ENCODE assay signal across 9 mouse cellular contexts in the genomic region with DNA sequence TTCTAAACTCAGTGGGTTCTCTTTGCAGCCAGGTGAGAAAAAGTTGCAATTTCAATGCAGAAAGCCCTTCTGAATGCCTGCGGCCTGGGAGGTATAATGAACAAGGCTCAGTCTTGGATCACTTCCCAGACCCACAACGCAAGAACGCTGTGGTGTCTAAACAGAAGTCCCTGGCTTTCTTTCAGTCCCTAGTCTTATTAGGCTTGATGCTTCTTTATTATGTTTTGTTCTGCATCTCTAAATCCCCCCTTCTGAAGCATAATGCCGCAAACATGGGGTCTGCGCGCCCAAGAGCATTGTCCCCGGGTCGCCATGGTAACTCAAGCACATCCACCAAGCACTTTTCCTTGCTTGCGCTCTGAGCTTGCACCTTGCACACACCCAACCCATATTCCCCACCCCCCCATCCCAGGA.
A peak's percentile ranks its signal among the peaks of the same experiment; 100 is the strongest.
DNase-seq lines count a peak whose midpoint lies in the region; ATAC-seq and TF ChIP-seq lines count a peak whose summit lies in the region.
"Had no signal": no experiment of that assay in that cellular context is flagged by ENCODE, and none has a peak within 500 bp of the region (broad histone marks: within the 10 kb centered on the region; RNA-seq: fewer than 3 reads in every experiment).

No protein-coding gene starts in this region.

- no peaks in the 10 kb centered on the region for H3K36me3 ChIP-seq in forebrain, embryonic 16.5 days (ENCODE audit: control insufficient read depth, insufficient read depth)
- no peaks in the 10 kb centered on the region for H3K36me3 ChIP-seq in limb, embryonic 14.5 days (ENCODE audit: control insufficient read depth, insufficient read depth, low read length)
- H3K36me3 ChIP-seq in neural tube, embryonic 14.5 days (ENCODE audit: control insufficient read depth, insufficient read depth, low read length), result no peaks in the 10 kb centered on the region
- no peaks in the 10 kb centered on the region for H3K36me3 ChIP-seq in liver, postnatal 0 days (replicated peaks; ENCODE audit: insufficient read depth, low read length)
- H3K36me3 ChIP-seq: heart, embryonic 15.5 days had no signal

- peaks cover 23% of the 10 kb centered on the region for H3K4me1 ChIP-seq in forebrain, embryonic 16.5 days (replicated peaks; ENCODE audit: control insufficient read depth, insufficient read depth, low read length)
- H3K4me1 ChIP-seq in limb, embryonic 14.5 days (ENCODE audit: control insufficient read depth, insufficient read depth, low read length), result peaks cover 15% of the 10 kb centered on the region; the same call in 1 of the 2 replicates
- H3K4me1 ChIP-seq in neural tube, embryonic 14.5 days (ENCODE audit: control insufficient read depth, insufficient read depth, low read length), result peaks cover 18% of the 10 kb centered on the region
- no peaks in the 10 kb centered on the region for H3K4me1 ChIP-seq in liver, postnatal 0 days (ENCODE audit: insufficient read depth)
- H3K4me1 ChIP-seq: megakaryocyte, embryonic 14.5 days had no signal

- H3K4me2 ChIP-seq in forebrain, embryonic 16.5 days (ENCODE audit: low read length), result peak overlapping the region; percentile 51
- no peak overlapping the region for H3K4me2 ChIP-seq in limb, embryonic 14.5 days (replicated peaks; ENCODE audit: low read depth, low read length, severe bottlenecking)
- peak overlapping the region; percentile 27; the same call in 1 of the 2 replicates for H3K4me2 ChIP-seq in neural tube, embryonic 14.5 days (ENCODE audit: low read depth, low read length)
- H3K4me2 ChIP-seq in liver, postnatal 0 days (ENCODE audit: low read depth, low read length), result no peak overlapping the region
- H3K4me2 ChIP-seq: heart, embryonic 15.5 days had no signal

- no peaks in the 10 kb centered on the region for H3K9me3 ChIP-seq in forebrain, embryonic 16.5 days (ENCODE audit: control insufficient read depth, low read length)
- no peaks in the 10 kb centered on the region for H3K9me3 ChIP-seq in limb, embryonic 14.5 days (ENCODE audit: control insufficient read depth, low read length)
- no peaks in the 10 kb centered on the region for H3K9me3 ChIP-seq in neural tube, embryonic 14.5 days (ENCODE audit: control insufficient read depth, low read length)
- H3K9me3 ChIP-seq in liver, postnatal 0 days (ENCODE audit: low read length), result no peaks in the 10 kb centered on the region
- H3K9me3 ChIP-seq: heart, embryonic 15.5 days; megakaryocyte, embryonic 14.5 days had no signal

- WGBS in forebrain, embryonic 16.5 days, result 8% methylated on average over 9 of the region's 9 CpGs
- WGBS in limb, embryonic 14.5 days, result 50% methylated on average over 9 of the region's 9 CpGs
- WGBS in neural tube, embryonic 14.5 days, result 16% methylated on average over 9 of the region's 9 CpGs
- WGBS in liver, postnatal 0 days (ENCODE audit: insufficient replicate concordance), result 79% methylated on average over 9 of the region's 9 CpGs

- no peak for TF ChIP-seq CTCF in liver, postnatal 0 days (IDR thresholded peaks at IDR 0.05; ENCODE audit: low read depth)

- 0 out of 2 replicates have a peak overlapping the region, but pooled peaks have one; percentile 3 for H3K9ac ChIP-seq in forebrain, embryonic 16.5 days (replicated peaks; ENCODE audit: low read depth, low read length)
- no peak overlapping the region for H3K9ac ChIP-seq in limb, embryonic 14.5 days (ENCODE audit: low read depth, low read length, severe bottlenecking)
- H3K9ac ChIP-seq in neural tube, embryonic 14.5 days (replicated peaks; ENCODE audit: low read depth, low read length), result no peak overlapping the region
- H3K9ac ChIP-seq in liver, postnatal 0 days (replicated peaks), result no peak overlapping the region
- H3K9ac ChIP-seq: heart, embryonic 15.5 days had no signal

- peak; percentile 87 for ATAC-seq in forebrain, embryonic 16.5 days
- no peak; the same call in 1 of the 2 replicates for ATAC-seq in limb, embryonic 14.5 days (ENCODE audit: low FRiP score, low read depth)
- ATAC-seq in neural tube, embryonic 14.5 days (ENCODE audit: low read depth), result peak; percentile 72
- no peak for ATAC-seq in liver, postnatal 0 days

- peaks cover 25% of the 10 kb centered on the region for H3K27me3 ChIP-seq in forebrain, embryonic 16.5 days (replicated peaks; ENCODE audit: control insufficient read depth, insufficient read depth, low read length)
- H3K27me3 ChIP-seq in limb, embryonic 14.5 days (ENCODE audit: control insufficient read depth, insufficient read depth, low read length), result no peaks in the 10 kb centered on the region
- H3K27me3 ChIP-seq in neural tube, embryonic 14.5 days (ENCODE audit: control insufficient read depth, insufficient read depth, low read length), result no peaks in the 10 kb centered on the region
- H3K27me3 ChIP-seq in liver, postnatal 0 days (ENCODE audit: insufficient read depth, low read length), result 0 out of 2 replicates have a peak, but pooled peaks cover under 1% of the 10 kb centered on the region
- H3K27me3 ChIP-seq: heart, embryonic 15.5 days had no signal

- DNase-seq in 3T3-L1 (ENCODE audit: low read depth, low spot score), result peak; percentile 20
- peak; percentile 51 for DNase-seq in R1 (ENCODE audit: low read depth, low spot score)
- peak; percentile 70 for DNase-seq in limb, embryonic 14.5 days (ENCODE audit: low spot score)
- DNase-seq in liver, postnatal 0 days, result no peak
- no peak for DNase-seq in thymus, postnatal 36 days

- TF ChIP-seq POLR2A in limb, embryonic 14.5 days (IDR thresholded peaks at IDR 0.05; ENCODE audit: borderline replicate concordance, extremely low read depth, insufficient read depth, insufficient read length), result no peak

- H3K27ac ChIP-seq in forebrain, embryonic 16.5 days (ENCODE audit: low read length), result peak overlapping the region; percentile 71
- no peak overlapping the region for H3K27ac ChIP-seq in limb, embryonic 14.5 days (replicated peaks; ENCODE audit: low read depth, low read length)
- peak overlapping the region; percentile 66 for H3K27ac ChIP-seq in neural tube, embryonic 14.5 days (ENCODE audit: low read depth, low read length)
- H3K27ac ChIP-seq in liver, postnatal 0 days (ENCODE audit: low read depth), result no peak overlapping the region
- H3K27ac ChIP-seq: heart, embryonic 15.5 days had no signal

- no peak for TF ChIP-seq EP300 in liver, postnatal 0 days (IDR thresholded peaks at IDR 0.05; ENCODE audit: low read depth)

- H3K4me3 ChIP-seq in forebrain, embryonic 16.5 days (replicated peaks; ENCODE audit: low read length), result peak overlapping the region; percentile 21
- no peak overlapping the region for H3K4me3 ChIP-seq in limb, embryonic 14.5 days (replicated peaks; ENCODE audit: low read length)
- H3K4me3 ChIP-seq in neural tube, embryonic 14.5 days (ENCODE audit: low read depth, low read length), result no peak overlapping the region
- no peak overlapping the region for H3K4me3 ChIP-seq in liver, postnatal 0 days (ENCODE audit: low read depth, low read length)
- H3K4me3 ChIP-seq: heart, embryonic 15.5 days; megakaryocyte, embryonic 14.5 days had no signal

Comparison
In these comparisons a context has a peak if more than half of its experiments do, and no peak if none do; other contexts are left out.
1. DNase-seq: peak in 3T3-L1 (single experiment), R1 (single experiment) and limb, embryonic 14.5 days (single experiment); none in liver, postnatal 0 days (single experiment) and thymus, postnatal 36 days (0 of 2).
2. ATAC-seq: peak in forebrain, embryonic 16.5 days (single experiment) and neural tube, embryonic 14.5 days (single experiment); none in limb, embryonic 14.5 days (single experiment) and liver, postnatal 0 days (single experiment).
3. H3K27ac ChIP-seq: peak in forebrain, embryonic 16.5 days (single experiment) and neural tube, embryonic 14.5 days (single experiment); none in limb, embryonic 14.5 days (single experiment) and liver, postnatal 0 days (single experiment).
4. H3K4me2 ChIP-seq: peak in forebrain, embryonic 16.5 days (single experiment) and neural tube, embryonic 14.5 days (single experiment); none in limb, embryonic 14.5 days (single experiment) and liver, postnatal 0 days (single experiment).